Mouse (Mus musculus) midbrain, embryonic 10.5 days (tissue): ENCODE data around the gene Gm1043. TPM values are rescaled to one million over a fixed set of nuclear protein-coding genes. Genes with fewer than 3 reads are reported as not detected.

Experiments
- polyA plus RNA-seq: library from polyadenylated mRNA; unstranded; fragments of >200 nt; fragmentation: Nextera tagmentation; extraction: Ambion mirVana; gene quantifications from 2 replicates; pipeline ENCODE4 v1.2.1, GENCODE M21; 2016

Gene Gm1043
- polyA plus RNA-seq, 1 experiment from 2014 or later = 0.01 TPM

Other genes with a start within 250 kb of the Gm1043 start
- gene Ppp2r2c, start 216.9 kb upstream of the Gm1043 start, polyA plus RNA-seq = 0.48 and 0.83 TPM in 2 replicates
- 8.9 and 9.9 TPM in 2 replicates for gene Wfs1, start 96.2 kb upstream of the Gm1043 start, polyA plus RNA-seq
- gene Crmp1, start 156.6 kb downstream of the Gm1043 start, polyA plus RNA-seq = 142 and 235 TPM in 2 replicates